Mouse (Mus musculus): ENCODE measurements around the gene Dhx40. TPM values are rescaled to one million over a fixed set of nuclear protein-coding genes. Genes with fewer than 3 reads are reported as not detected.

The Dhx40 gene
- polyA plus RNA-seq, 1 experiment, result 0.38 TPM

- Histone ChIP-seq H3K4me1 (ENCODE audit: control insufficient read depth) (peaks cover 1% of the 10 kb centered on the region; the same call in 1 of the 2 replicates), H3K9me3 (ENCODE audit: control insufficient read depth, low read length) (no peaks in the 10 kb centered on the region), H3K27me3 (ENCODE audit: control insufficient read depth) (peaks cover 6% of the 10 kb centered on the region), H3K36me3 (ENCODE audit: control insufficient read depth) (no peaks in the 10 kb centered on the region), H3K4me3 (replicated peaks) (no peak overlapping the region)
- TF ChIP-seq TAL1 (IDR thresholded peaks at IDR 0.05; ENCODE audit: low read length), result no peak
- no peak for TF ChIP-seq GATA1 (IDR thresholded peaks at IDR 0.05; ENCODE audit: low read length)
Measured at GRCm38 (mm10) chr11:86840511-86841154, 33.1 kb upstream of the Dhx40 start.

DNA sequence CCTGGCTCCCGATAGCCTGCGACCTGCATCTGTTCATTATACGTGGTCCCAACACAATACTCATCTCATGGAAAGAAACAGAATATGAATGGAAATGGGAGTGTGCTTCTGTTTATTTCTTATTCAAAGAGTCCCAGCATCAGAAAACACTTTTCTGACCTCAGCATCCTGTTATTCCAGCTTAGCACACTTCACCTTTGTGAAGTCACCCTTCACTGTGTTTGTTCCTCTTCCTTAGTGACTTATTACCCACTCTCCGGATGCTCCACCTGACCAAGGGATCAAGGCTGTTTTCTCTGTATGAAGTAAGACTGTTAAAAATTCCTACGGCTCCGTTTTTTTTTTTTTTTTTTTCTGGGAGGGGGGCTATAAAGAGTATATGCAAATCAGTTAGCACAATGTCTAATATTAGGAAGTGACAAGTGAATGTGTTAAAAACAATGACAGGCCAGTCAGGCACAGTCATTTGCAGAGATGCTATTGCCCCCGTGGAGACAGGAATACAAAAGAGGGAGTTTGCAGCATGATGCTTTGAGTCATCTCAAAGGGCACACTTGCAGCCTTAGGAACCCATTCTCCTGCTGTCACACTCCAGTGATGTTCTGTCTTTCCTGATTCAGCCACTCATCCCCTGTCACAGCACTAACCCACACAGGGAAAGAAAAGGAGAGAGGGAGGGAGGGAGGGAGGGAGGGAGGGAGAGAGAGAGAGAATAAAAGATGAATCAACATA, 32.3 kb upstream of the Dhx40 start:
- no peak for TF ChIP-seq TAL1 (IDR thresholded peaks at IDR 0.05; ENCODE audit: low read length)
- no peak for TF ChIP-seq GATA1 (IDR thresholded peaks at IDR 0.05; ENCODE audit: low read length)
- Histone ChIP-seq H3K9me3 (ENCODE audit: control insufficient read depth, low read length) (no peaks in the 10 kb centered on the region), H3K4me3 (replicated peaks) (no peak overlapping the region), H3K36me3 (ENCODE audit: control insufficient read depth) (no peaks in the 10 kb centered on the region), H3K27me3 (ENCODE audit: control insufficient read depth) (peaks cover 6% of the 10 kb centered on the region), H3K4me1 (ENCODE audit: control insufficient read depth) (peaks cover 1% of the 10 kb centered on the region; the same call in 1 of the 2 replicates)

DNA sequence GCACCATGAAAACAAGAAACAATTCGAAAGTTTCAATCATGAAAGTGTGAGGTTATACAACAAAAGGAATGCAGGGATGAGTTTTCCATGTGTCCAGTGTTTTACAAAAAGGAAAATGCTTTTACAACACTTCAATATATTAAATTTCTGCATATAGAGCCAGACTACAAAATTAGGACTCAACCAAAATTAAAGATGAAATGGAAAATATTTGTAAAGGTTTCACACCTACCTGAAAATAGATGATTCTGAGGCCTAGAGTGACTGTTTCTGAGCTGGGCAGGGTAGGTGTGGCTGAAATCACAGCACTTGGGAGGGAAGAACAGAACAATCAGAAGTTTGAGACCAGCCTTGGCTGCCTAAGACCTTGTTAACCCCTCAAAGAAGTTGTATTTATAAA, 31.2 kb upstream of the Dhx40 start:
- Histone ChIP-seq H3K9me3 (ENCODE audit: control insufficient read depth, low read length) (no peaks in the 10 kb centered on the region), H3K4me3 (replicated peaks) (no peak overlapping the region), H3K36me3 (ENCODE audit: control insufficient read depth) (no peaks in the 10 kb centered on the region), H3K4me1 (ENCODE audit: control insufficient read depth) (peaks cover 1% of the 10 kb centered on the region; the same call in 1 of the 2 replicates), H3K27me3 (ENCODE audit: control insufficient read depth) (peaks cover 6% of the 10 kb centered on the region)
- TF ChIP-seq GATA1 (IDR thresholded peaks at IDR 0.05; ENCODE audit: low read length) (no peak), TAL1 (IDR thresholded peaks at IDR 0.05; ENCODE audit: low read length) (no peak)

GRCm38 (mm10) chr11:86836366-86836765, 28.8 kb upstream of the Dhx40 start:
- peaks cover 6% of the 10 kb centered on the region for H3K27me3 ChIP-seq (ENCODE audit: control insufficient read depth)

DNA sequence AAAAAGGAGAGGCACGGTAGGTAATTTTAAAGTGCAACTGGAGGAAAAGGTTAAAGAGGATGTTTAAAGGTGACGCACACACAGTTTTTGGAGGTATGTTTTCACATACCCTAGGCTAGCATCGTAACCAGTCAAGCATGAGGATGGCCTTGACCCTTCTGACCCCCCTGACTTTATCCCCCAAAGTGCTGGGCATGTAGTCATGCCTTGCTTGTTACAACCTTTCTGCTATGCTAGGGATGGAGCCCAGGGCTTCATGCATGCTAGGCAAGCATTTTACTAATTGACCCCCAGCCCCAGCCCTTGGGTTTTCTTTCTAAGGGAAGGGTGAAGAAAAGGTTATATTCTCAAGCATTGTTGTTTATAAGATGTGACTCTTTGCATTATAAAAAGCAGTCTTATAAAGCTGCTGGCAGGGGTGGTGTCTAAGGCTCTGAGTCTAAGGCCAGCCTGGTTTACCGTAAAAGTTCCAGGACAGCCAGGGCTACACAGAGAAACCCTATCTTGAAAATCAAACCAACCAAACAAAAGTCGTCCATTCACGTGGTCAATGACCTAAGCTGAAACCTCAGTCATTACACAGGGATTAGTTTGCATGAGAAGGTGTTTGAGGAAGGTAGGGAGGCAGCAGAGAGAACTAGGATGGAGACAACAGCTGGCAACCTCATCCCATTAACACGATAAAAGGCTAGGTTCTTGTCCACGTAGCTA, 27.2 kb upstream of the Dhx40 start:
- Histone ChIP-seq H3K9me3 (ENCODE audit: control insufficient read depth, low read length) (no peaks in the 10 kb centered on the region), H3K4me3 (replicated peaks) (no peak overlapping the region), H3K27me3 (ENCODE audit: control insufficient read depth) (peaks cover 4% of the 10 kb centered on the region), H3K4me1 (ENCODE audit: control insufficient read depth) (peaks cover 1% of the 10 kb centered on the region; the same call in 1 of the 2 replicates), H3K36me3 (ENCODE audit: control insufficient read depth) (no peaks in the 10 kb centered on the region)
- TF ChIP-seq TAL1 (IDR thresholded peaks at IDR 0.05; ENCODE audit: low read length) (no peak), GATA1 (IDR thresholded peaks at IDR 0.05; ENCODE audit: low read length) (no peak)

More at GRCm38 (mm10) chr11:86836366-86836765, 28.8 kb upstream of the Dhx40 start:
- Histone ChIP-seq H3K36me3 (ENCODE audit: control insufficient read depth) (no peaks in the 10 kb centered on the region), H3K4me1 (ENCODE audit: control insufficient read depth) (peaks cover 1% of the 10 kb centered on the region; the same call in 1 of the 2 replicates), H3K4me3 (replicated peaks) (no peak overlapping the region), H3K9me3 (ENCODE audit: control insufficient read depth, low read length) (no peaks in the 10 kb centered on the region)
- no peak for TF ChIP-seq TAL1 (IDR thresholded peaks at IDR 0.05; ENCODE audit: low read length)
- TF ChIP-seq GATA1 (IDR thresholded peaks at IDR 0.05; ENCODE audit: low read length), result no peak

GRCm38 (mm10) chr11:86834050-86834449, 26.5 kb upstream of the Dhx40 start:
- H3K4me3 ChIP-seq (replicated peaks), result no peak overlapping the region
- H3K36me3 ChIP-seq (ENCODE audit: control insufficient read depth), result no peaks in the 10 kb centered on the region
- no peaks in the 10 kb centered on the region for H3K9me3 ChIP-seq (ENCODE audit: control insufficient read depth, low read length)
- H3K27me3 ChIP-seq (ENCODE audit: control insufficient read depth), result no peaks in the 10 kb centered on the region
- peaks cover 1% of the 10 kb centered on the region; the same call in 1 of the 2 replicates for H3K4me1 ChIP-seq (ENCODE audit: control insufficient read depth)
- TF ChIP-seq TAL1 (IDR thresholded peaks at IDR 0.05; ENCODE audit: low read length), result no peak
- no peak for TF ChIP-seq GATA1 (IDR thresholded peaks at IDR 0.05; ENCODE audit: low read length)

- no peak overlapping the region for H3K4me3 ChIP-seq (replicated peaks)
- TF ChIP-seq GATA1 (IDR thresholded peaks at IDR 0.05; ENCODE audit: low read length), result no peak
- TF ChIP-seq TAL1 (IDR thresholded peaks at IDR 0.05; ENCODE audit: low read length), result no peak
- peaks cover 1% of the 10 kb centered on the region; the same call in 1 of the 2 replicates for H3K4me1 ChIP-seq (ENCODE audit: control insufficient read depth)
- no peaks in the 10 kb centered on the region for H3K27me3 ChIP-seq (ENCODE audit: control insufficient read depth)
- no peaks in the 10 kb centered on the region for H3K36me3 ChIP-seq (ENCODE audit: control insufficient read depth)
- no peaks in the 10 kb centered on the region for H3K9me3 ChIP-seq (ENCODE audit: control insufficient read depth, low read length)
Measured at GRCm38 (mm10) chr11:86833153-86833552, 25.6 kb upstream of the Dhx40 start.

- H3K4me1 ChIP-seq (ENCODE audit: control insufficient read depth), result no peaks in the 10 kb centered on the region
- H3K27me3 ChIP-seq (ENCODE audit: control insufficient read depth), result no peaks in the 10 kb centered on the region
- no peak for TF ChIP-seq GATA1 (IDR thresholded peaks at IDR 0.05; ENCODE audit: low read length)
- TF ChIP-seq TAL1 (IDR thresholded peaks at IDR 0.05; ENCODE audit: low read length), result no peak
- H3K36me3 ChIP-seq (ENCODE audit: control insufficient read depth), result no peaks in the 10 kb centered on the region
- no peak overlapping the region for H3K4me3 ChIP-seq (replicated peaks)
- no peaks in the 10 kb centered on the region for H3K9me3 ChIP-seq (ENCODE audit: control insufficient read depth, low read length)
Measured at GRCm38 (mm10) chr11:86828396-86828795, 20.9 kb upstream of the Dhx40 start.
